Mouse (Mus musculus) G1E-ER4 (cell line): ENCODE results near the gene Crlf1. TPM values are rescaled to one million over a fixed set of nuclear protein-coding genes. Genes with fewer than 3 reads are reported as not detected.

Source experiments
- GATA1 ChIP-seq: IDR thresholded peaks from one replicate; pipeline ENCODE4 v1.8.0; 2012; ENCODE audit warnings: low read length, inconsistent platforms
- polyA plus RNA-seq: library from polyadenylated mRNA; stranded (reverse); fragments of >175 nt; gene quantifications from 2 replicates; pipeline ENCODE4 v1.2.3, GENCODE M21; 2012

The Crlf1 gene
- polyA plus RNA-seq, 1 experiment, result not detected

DNA sequence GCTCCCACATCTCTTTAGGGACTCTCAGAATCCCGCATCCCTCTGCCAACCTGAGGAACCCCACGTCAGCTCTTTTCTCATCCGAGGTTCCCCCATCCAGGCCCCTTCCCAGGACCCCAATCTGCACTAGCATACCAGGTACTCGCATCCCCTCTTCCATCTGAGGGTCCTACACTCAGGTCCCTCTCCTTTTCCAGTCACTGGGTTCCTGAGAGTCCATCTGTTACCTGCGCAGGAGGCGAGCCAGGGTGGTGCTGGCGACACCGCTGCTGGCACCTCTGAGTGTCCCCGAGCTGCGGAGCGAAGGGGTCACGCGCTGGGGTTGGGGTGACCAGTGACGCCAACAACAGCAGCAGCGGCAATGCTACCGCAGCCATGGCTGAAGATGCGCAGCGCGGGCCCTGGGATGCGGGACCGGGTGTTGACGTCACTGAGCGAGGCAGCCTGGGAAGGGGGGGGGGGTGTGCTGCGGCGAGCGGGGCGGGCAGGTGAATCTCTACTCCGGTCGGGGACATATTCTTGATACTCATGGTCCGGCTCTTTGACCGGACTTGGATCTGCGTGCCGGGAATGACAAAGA is 5.9 kb upstream of the Crlf1 start, which contains the start of gene Tmem59l:
Gene Tmem59l (minus strand): TSS at position 418 of the 580 bp plus-strand sequence.
- no peak for TF ChIP-seq GATA1

DNA sequence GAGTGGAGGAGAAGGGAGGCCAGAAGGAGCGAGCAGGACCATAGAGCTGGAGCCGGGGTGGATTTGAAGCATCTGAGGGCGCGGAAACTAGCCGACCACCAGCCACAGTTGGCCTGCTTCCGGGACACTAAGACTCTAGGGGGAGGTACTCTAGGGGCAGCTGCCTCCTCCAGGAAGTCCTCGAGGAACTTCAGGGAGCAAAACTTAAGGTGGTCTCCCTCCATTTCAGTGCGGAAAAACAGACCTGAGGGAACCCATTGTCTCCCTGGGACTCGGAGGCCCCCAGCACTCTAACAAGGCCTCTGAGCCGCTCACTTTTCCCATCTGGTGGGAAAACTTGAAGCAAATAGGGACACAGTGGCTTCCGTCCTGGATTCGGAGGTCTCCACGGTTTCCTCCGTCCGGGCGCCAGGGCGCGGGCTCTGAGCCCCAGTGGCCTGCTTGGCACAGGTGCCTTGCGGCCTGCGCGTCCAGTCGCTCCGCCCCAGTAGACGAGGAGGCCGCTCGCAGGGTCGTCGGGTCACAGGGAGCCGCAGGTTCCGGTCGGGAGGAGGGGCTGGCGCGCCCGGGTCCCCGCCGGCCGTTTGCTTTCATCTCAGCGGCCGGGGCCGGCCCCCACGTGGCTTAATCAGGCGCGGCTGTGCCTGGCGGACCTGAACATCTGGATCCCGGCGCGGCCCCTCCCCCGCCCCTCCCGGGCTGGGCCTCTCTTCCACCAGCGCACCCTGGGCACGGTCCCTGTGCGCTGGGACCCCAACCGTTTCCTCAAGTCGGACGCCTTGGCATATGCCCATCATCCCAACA is 4.8 kb upstream of the Crlf1 start:
- no peak for TF ChIP-seq GATA1

DNA sequence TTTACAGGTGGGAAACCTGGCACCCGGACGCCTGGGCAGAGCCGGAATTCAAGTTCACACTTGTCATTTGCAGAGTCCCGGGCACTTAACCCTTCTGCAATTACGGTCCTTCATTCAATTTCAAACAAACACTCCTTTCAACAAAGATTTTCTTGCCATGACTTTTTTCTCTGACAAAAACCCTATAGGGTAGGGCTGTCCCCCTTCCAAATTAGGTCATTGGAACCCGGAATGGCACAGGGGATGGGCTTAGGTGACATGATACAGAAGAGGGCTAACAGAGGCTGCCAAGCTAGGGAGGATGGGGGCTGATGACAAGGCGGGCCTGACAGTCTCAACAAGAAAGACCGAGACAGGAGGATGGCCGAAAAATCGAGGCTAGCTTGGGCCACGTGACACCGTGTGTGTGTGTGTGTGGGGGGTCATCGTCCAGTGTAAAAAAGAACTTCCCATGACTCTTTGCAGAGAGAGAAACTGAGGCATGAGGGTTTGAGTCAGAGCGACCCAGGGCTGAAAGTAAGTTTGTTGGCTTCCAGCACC is 4.0 kb upstream of the Crlf1 start:
- TF ChIP-seq GATA1, result no peak

DNA sequence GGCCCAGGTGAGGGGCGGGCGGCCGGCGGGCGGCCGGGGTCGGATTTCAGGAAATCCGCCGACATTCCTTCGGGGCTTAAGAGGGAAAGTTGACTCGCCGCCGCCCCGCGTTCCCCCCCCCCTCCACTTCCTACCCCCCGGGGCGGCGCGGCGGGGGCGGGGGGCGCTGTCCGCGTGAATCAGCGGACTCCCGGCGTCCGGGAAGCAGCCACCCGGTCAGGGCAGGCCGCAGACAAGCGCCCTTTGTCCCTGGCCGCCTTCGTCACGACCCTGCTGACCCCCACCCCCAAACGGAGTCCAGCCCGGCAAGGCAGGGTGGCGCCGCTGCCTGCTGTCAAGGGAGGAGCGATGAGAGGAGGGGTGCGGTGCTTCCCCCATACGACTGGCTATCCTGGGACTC is 3.4 kb upstream of the Crlf1 start:
- TF ChIP-seq GATA1, result no peak

DNA sequence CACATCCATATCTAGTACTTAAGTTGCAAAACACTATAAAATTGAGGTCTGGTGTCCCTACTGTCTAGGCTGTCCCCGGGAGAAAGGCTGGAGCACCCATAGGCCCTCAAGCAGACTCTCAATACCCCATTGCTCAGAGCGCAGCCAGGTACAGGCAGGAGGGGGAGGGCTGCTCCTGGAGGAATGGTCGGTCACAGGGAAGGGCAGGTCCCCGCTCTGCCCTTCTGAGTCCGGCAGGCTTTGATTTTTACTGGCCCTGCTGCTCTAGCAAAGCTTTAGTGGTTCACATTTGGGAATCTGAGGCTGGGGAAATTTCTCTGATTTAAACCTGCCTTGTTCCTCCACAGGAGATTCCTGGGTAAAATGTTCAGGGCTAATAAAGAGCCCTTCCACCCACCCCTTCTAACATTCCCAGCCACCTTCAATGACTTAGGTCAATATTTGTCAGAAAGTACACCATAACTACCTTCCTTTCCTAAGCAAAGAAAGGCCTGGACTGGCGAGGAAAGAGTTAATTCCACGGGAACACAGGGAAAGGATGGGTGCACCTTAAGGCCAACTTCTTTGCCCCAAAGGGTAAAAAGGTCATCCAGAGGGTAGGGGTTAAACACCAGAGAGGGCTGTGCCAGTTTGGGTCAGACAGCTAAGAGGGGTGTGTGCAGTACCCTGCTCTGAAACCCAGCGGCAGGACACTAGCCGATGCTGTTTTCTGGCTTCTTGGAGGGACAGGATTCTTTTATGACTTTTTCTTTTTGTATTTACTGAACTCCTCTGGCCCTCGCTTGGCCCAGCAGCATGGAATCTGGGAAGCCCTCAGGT is 2.7 kb upstream of the Crlf1 start:
- no peak for TF ChIP-seq GATA1

DNA sequence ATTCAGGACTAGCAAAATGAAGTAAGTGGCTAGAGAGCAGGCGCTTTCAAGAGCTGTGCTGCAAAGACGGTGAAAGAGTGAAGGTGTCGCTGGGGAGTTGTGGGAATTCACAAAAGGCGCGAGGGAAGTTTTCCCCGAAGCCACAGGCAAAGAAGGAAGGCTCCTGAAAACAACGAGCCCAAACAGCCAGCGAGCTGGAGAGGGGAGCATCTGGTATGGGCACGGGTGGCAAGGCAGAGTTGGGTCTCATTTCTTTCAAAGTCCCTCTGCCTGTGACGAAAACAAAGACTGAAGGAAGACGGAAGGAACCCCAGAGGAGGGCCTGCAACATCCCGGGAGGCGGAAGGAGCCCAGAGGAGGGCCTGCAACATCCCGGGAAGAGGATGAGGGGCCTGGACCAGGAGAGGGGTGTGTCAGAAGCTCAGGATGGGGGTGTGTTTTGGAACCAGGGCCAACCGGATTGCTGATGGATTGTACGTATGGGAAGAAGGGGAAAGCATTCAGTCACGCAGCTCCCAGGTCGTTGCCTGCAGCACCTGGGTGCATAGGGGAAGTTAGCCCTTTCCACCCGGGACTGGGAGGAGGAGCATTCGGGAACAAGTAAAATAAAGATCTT is 2.0 kb upstream of the Crlf1 start:
- TF ChIP-seq GATA1, result no peak

DNA sequence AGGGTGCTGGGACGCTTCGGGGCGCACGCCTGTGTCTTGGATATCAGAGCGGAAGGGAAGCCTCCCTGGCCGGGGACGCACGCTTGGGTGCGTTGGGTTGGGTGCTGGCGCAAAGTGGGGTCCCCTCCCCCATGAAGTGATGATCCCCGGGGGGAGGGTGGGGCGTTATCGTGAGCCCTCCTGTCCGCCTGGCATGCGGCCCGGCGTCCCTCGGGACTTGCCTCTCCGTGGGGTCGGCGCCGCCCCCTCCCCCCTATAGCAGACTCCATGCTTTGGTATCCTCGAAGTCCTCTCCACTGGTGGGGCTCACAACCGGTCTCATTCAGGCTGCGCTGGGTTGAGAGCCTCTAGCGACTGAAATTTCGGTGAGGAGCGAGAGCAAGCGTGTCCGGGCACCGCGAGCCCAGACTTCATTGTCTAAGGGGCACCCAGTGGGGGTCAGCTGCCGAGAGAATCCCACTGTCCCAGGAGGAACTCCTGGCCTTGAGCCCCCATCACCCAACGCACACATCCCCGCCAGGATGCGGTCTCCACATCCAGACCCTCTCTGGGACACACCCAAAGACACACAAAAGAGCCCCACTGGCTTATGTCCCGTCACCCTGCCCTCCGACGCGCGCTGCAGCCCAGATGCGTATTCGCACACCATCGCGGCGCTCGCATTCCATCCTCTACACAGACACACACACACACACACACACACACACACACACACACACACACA is 896 bp downstream of the Crlf1 start:
- no peak for TF ChIP-seq GATA1

DNA sequence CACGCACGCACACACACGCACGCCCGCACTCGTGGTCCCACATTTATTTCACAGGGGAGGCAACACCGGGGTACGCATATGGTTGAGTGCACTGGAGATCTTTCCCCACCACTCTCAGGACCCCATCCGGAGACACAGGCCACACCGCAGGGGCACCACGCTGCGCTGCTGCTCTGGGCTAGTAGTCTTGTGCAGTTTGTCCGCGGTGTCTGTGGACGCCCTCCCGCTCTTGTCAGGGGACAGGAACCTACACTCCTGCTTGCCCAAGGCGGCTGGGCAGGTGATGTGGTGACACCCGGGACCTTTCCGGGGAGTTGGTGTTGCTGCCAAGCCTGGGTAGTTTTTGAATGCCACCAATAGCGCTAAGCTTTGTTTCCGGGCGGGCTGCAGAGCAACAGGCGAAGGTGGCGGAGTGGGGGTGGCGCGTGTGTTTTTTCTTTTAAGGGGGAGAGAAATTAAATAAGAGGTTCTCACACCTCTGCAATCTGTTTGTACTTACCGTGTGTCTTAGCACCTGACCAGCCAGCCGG is 1.5 kb downstream of the Crlf1 start:
- TF ChIP-seq GATA1, result no peak

DNA sequence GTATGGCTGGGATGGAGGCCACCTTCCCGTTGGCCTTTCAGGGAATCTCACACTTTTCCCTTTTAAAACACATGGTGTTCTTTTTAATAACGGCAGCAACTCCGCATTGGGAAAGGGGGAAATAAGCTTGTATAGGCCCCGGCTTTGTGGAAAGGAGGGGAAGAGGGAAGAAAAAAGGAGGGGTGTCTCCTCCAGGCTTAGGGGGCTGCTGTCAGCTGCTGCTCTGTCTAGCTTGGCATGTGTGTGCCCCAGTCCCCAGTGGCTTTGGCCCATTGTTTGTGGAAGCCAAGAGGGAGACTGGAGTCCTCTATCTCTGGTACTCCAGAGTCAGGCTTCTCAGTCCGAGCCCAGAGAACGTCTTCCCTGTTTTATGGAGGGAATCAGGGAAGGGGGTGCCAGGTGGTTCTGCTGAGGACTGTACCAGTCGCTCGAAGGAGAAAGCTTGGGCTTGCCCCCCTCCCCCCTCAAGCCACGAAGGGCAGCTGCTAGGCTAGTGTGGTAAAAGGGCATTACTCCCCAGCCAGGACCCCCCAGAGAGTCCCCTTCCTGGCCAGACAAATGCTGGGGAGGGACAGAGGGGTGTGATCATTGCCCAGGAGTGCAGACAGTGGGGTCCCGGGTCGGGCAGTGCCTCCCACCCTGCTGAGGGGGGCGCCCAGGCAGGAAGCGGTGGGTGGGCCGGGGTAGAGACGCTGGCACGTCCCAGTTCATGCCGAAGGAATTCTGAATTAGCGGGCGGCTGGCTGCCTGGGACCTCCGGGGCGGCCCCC is 2.2 kb downstream of the Crlf1 start:
- TF ChIP-seq GATA1, result no peak

DNA sequence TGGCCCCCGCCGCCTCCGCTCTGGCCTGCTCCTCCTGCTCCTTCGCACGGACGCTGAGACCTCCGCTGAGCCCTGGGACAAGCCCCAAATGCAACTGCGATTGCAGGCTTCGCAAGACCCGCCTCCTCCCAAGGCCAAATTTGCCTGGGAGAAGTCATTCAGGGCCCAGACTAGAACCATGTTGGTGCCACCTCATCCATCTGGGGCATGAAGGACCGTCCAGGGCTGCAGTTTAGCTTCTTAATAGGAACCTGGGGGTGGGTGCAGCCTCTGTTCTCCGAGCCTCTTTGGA is 2.8 kb downstream of the Crlf1 start:
- TF ChIP-seq GATA1, result no peak

DNA sequence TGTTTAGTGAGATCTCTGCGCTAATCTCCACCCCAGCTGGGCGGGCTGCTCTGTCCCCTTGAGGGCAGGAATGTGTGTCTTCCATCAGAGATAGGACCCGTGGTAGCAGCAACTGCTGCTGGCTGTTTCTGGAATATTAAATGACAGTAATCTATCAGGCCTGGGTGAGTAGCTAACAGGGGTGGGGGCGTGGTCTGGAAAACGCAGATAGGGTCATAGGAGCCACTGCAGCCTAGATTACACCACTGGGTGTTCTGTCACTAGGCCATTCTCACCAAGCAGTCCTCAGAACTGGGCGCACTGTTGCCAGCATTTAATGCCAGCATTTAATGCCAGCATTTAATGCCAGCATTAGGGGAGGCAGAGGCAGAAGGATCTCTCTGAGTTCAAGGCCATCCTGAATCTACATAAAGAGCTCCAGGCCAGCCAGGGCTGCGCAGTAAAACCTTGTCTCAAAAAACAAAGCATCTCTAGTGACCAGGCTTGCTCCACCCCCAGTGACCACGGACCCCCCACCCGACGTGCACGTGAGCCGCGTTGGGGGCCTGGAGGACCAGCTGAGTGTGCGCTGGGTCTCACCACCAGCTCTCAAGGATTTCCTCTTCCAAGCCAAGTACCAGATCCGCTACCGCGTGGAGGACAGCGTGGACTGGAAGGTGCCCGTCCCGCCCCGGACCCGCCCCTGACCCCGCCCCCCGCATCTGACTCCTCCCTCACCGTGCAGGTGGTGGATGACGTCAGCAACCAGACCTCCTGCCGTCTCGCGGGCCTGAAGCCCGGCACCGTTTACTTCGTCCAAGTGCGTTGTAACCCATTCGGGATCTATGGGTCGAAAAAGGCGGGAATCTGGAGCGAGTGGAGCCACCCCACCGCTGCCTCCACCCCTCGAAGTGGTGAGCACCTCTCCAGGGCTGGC is 7.7 kb downstream of the Crlf1 start:
- no peak for TF ChIP-seq GATA1

DNA sequence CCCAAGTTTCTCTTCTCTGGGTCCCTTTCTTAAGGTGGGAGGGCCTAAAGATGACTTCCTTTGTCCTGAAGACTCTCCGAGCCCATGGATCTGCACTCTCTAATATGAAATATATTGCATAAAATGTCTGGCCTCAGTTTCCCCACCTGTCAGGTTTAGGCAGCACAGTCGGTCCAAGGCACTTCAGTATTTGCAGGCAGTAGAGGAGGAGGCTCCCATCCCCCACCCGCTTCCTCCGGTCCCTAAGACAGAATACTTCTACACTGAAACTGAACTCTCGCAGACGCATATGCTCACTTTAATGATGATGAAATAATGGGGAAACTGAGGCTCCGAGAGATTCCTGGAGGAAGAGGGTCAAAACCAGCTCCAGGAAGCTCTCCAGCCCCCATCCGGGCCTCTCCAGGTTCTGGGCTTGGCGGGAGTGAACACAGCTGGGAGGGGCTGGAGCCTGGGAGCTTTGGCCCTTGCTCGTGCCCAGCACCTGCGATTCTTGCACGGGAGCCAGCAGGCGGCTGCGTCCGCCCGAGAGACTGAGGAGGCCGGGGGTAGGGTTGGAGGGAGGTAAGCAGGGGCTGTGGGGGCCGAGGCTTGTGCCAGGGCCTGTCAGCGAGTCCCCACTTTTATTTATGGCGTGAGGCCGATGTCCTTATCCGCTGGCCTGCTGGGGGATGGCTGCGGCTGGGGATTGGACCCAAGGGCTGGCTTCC is 9.0 kb downstream of the Crlf1 start:
- no peak for TF ChIP-seq GATA1
